Mouse (Mus musculus) stomach, embryonic 15.5 days (tissue): ENCODE measurements around the gene Ltbp2. TPM values are rescaled to one million over a fixed set of nuclear protein-coding genes. Genes with fewer than 3 reads are reported as not detected.

Experiments used
- ATAC-seq: fragments of 200-750 bp; cut with Nextera tagmentation; 2 replicates; pipeline ENCODE4 v1.8.0; 2017; ENCODE audit warnings: low read depth, moderate number of reproducible peaks, moderate TSS enrichment; ENCODE audit not compliant: insufficient read depth, low FRiP score
- H3K27ac ChIP-seq: fragments of 300-500 bp; sonication (generic); 2 replicates; pipeline ENCODE4 v1.5.1; 2015; ENCODE audit warnings: mild to moderate bottlenecking, inconsistent platforms
- H3K27me3 ChIP-seq: fragments of 300-500 bp; sonication (generic); replicated peaks from 2 replicates; pipeline ENCODE4 v1.6.1; 2015; ENCODE audit warnings: inconsistent platforms
- H3K36me3 ChIP-seq: fragments of 300-500 bp; sonication (generic); 2 replicates; pipeline ENCODE4 v1.6.1; 2015; ENCODE audit warnings: inconsistent platforms
- H3K4me1 ChIP-seq: fragments of 300-500 bp; sonication (generic); 2 replicates; pipeline ENCODE4 v1.6.1; 2015; ENCODE audit warnings: inconsistent platforms
- H3K4me2 ChIP-seq: fragments of 300-500 bp; sonication (generic); 2 replicates; pipeline ENCODE4 v1.6.1; 2015; ENCODE audit warnings: mild to moderate bottlenecking, inconsistent platforms
- H3K4me3 ChIP-seq: fragments of 300-500 bp; sonication (generic); replicated peaks from 2 replicates; pipeline ENCODE4 v1.5.1; 2015; ENCODE audit warnings: inconsistent platforms
- H3K9ac ChIP-seq: fragments of 300-500 bp; sonication (generic); 2 replicates; pipeline ENCODE4 v1.6.1; 2015; ENCODE audit warnings: inconsistent platforms
- H3K9me3 ChIP-seq: fragments of 300-500 bp; sonication (generic); 2 replicates; pipeline ENCODE4 v1.6.1; 2016; ENCODE audit warnings: inconsistent platforms
- WGBS: fragments of 180-500 bp; shearing (Covaris S2); methylation state at CpG from one replicate; pipeline ENCODE4 v1.1.7; 2015; 5-methylcytosine and 5-hydroxymethylcytosine counted together
- polyA plus RNA-seq: library from polyadenylated mRNA; unstranded; fragments of >200 nt; fragmentation: Nextera tagmentation; extraction: Ambion mirVana; gene quantifications from 2 replicates; pipeline ENCODE4 v1.2.1, GENCODE M21; 2015

The Ltbp2 gene
- polyA plus RNA-seq, 1 experiment from 2014 or later, result 1.2 TPM

GRCm38 (mm10) chr12:84810810-84811209, 65.5 kb downstream of the Ltbp2 start:
- Histone ChIP-seq H3K4me2 (no peak overlapping the region), H3K4me3 (no peak overlapping the region), H3K9me3 (no peaks in the 10 kb centered on the region), H3K9ac (no peak overlapping the region), H3K4me1 (0 out of 2 replicates have a peak, but pooled peaks cover 3% of the 10 kb centered on the region), H3K27ac (no peak overlapping the region), H3K27me3 (no peaks in the 10 kb centered on the region), H3K36me3 (no peaks in the 10 kb centered on the region)
- no peak for ATAC-seq
- WGBS, result 76% methylated on average over 1 of the region's 1 CpGs

DNA sequence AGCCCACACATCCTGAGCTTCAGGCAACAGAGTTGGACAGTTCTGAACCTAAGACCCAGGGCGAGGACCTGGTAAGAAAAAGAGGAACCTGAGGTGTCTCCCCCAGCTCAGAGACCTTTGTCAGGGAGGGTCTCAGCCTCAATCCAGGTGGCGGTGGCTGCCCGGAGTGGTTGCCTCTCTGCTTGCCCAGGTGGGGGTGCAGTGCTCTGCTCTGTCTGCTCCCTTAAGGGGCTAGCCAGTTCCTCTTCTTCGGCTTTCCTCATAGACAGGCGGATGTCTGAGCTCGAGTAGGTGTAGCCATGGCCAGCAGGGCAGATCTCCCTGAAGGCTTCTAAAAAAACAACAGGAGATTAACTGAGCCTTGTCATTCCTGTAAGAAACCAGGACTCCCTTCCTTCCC, 67.3 kb downstream of the Ltbp2 start:
- no peak overlapping the region for H3K27ac ChIP-seq
- H3K4me3 ChIP-seq, result no peak overlapping the region
- peaks cover 13% of the 10 kb centered on the region; the same call in 1 of the 2 replicates for H3K4me1 ChIP-seq
- H3K9me3 ChIP-seq, result no peaks in the 10 kb centered on the region
- H3K36me3 ChIP-seq, result no peaks in the 10 kb centered on the region
- H3K4me2 ChIP-seq, result no peak overlapping the region
- no peak for ATAC-seq
- no peak overlapping the region for H3K9ac ChIP-seq
- 72% methylated on average over 6 of the region's 6 CpGs for WGBS
- H3K27me3 ChIP-seq, result no peaks in the 10 kb centered on the region

DNA sequence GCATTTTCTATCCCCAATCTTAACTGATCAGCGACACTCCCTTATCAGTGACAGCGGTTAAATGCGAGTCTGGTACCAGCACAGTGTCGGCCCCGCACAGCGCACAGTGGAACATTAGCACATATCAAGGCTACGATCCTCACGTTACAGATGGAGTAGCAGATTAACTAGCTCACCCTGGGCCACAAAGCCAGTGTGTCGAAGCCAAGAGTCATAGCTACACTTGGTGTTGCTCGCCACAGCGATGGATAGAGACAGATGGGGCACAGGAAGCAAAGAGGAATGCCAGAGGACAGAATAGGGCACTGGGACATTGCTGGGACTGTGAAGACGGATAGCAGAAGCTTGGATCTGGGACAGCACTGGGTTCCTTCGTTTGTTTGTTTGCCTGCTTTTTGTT, 69.0 kb downstream of the Ltbp2 start:
- Histone ChIP-seq H3K27ac (no peak overlapping the region), H3K9me3 (no peaks in the 10 kb centered on the region), H3K4me3 (no peak overlapping the region), H3K4me1 (peaks cover 13% of the 10 kb centered on the region; the same call in 1 of the 2 replicates), H3K27me3 (no peaks in the 10 kb centered on the region), H3K36me3 (no peaks in the 10 kb centered on the region), H3K9ac (no peak overlapping the region), H3K4me2 (no peak overlapping the region)
- no peak for ATAC-seq
- WGBS, result 71% methylated on average over 13 of the region's 13 CpGs

DNA sequence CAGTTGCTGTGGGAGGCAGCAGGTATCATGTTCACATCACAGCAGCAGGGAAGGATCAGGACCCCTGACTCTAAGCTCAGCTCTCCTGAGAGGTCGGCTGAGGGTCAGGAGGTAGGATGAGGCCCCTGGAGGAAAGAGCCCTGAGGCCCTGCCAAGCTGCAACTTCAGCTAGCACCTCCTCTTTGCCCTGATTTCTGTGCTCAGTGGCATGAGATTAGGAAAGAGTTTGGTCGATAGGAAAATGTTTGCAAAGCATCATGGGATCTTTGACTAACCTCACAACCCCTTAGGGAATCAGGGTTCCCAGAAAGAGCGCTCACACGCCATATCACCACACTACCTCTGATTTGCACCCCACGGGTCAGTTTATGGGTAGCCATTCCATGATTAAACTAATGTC, 69.6 kb downstream of the Ltbp2 start:
- Histone ChIP-seq H3K27me3 (no peaks in the 10 kb centered on the region), H3K9me3 (no peaks in the 10 kb centered on the region), H3K27ac (no peak overlapping the region), H3K36me3 (no peaks in the 10 kb centered on the region), H3K4me3 (no peak overlapping the region), H3K4me1 (peaks cover 13% of the 10 kb centered on the region; the same call in 1 of the 2 replicates), H3K4me2 (no peak overlapping the region), H3K9ac (no peak overlapping the region)
- WGBS, result 44% methylated on average over 5 of the region's 5 CpGs
- ATAC-seq, result no peak

DNA sequence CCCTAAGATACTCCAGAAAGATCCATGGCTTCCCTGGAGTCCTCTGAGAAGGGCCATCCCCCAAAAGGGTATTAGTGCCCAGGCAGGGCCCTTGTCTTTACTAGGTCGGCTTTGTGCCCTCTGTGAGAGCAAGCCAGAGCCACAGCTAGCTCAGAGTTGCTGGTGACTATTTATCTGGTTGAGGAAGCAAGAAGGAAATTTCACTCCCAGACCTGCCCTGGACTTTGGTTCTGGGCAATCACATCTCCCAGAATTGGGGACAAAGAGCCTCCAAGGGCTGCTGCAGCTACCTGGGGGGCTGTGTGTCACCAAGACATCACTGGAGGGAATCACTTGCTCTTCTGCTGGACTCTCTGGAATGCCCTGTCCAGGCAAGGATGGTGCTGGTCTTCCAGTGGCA, 70.3 kb downstream of the Ltbp2 start:
- H3K36me3 ChIP-seq, result no peaks in the 10 kb centered on the region
- peak overlapping the region; percentile 54 for H3K27ac ChIP-seq
- no peak for ATAC-seq
- no peak overlapping the region for H3K4me2 ChIP-seq
- peaks cover 13% of the 10 kb centered on the region; the same call in 1 of the 2 replicates for H3K4me1 ChIP-seq
- no peak overlapping the region for H3K4me3 ChIP-seq
- H3K9me3 ChIP-seq, result no peaks in the 10 kb centered on the region
- H3K9ac ChIP-seq, result no peak overlapping the region
- WGBS, result 68% methylated on average over 1 of the region's 1 CpGs
- H3K27me3 ChIP-seq, result no peaks in the 10 kb centered on the region

- Histone ChIP-seq H3K4me2 (no peak overlapping the region), H3K36me3 (no peaks in the 10 kb centered on the region), H3K9ac (no peak overlapping the region), H3K9me3 (no peaks in the 10 kb centered on the region), H3K27me3 (no peaks in the 10 kb centered on the region), H3K4me3 (no peak overlapping the region), H3K4me1 (peaks cover 13% of the 10 kb centered on the region; the same call in 1 of the 2 replicates), H3K27ac (peak overlapping the region; percentile 54)
- peak; percentile 83 for ATAC-seq
- 44% methylated on average over 9 of the region's 9 CpGs for WGBS
Observed at GRCm38 (mm10) chr12:84805228-84805842, 71.0 kb downstream of the Ltbp2 start.

DNA sequence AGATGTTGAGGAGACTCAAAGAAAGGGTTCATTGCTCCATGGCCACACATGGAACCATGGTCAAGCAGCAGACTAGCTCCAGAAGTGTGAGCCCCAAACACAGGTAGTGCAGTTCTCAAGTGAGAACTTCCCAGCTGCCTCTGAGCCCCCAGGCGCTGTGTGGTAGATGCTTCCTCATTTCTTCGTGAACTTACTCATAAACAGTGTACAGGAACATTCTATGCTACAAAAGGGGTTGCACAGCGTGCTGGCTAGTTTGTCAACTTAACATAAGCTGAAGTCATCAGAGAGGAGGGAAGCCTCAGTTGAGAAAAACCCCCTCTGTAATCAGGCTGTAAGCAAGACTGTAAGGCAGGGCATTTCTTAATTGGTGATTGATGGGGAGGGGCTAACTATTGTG, 73.7 kb downstream of the Ltbp2 start:
- 72% methylated on average over 3 of the region's 3 CpGs for WGBS
- ATAC-seq, result no peak
- Histone ChIP-seq H3K4me1 (peaks cover 13% of the 10 kb centered on the region; the same call in 1 of the 2 replicates), H3K4me3 (no peak overlapping the region), H3K36me3 (no peaks in the 10 kb centered on the region), H3K27me3 (no peaks in the 10 kb centered on the region), H3K9ac (no peak overlapping the region), H3K27ac (no peak overlapping the region), H3K4me2 (no peak overlapping the region), H3K9me3 (no peaks in the 10 kb centered on the region)

DNA sequence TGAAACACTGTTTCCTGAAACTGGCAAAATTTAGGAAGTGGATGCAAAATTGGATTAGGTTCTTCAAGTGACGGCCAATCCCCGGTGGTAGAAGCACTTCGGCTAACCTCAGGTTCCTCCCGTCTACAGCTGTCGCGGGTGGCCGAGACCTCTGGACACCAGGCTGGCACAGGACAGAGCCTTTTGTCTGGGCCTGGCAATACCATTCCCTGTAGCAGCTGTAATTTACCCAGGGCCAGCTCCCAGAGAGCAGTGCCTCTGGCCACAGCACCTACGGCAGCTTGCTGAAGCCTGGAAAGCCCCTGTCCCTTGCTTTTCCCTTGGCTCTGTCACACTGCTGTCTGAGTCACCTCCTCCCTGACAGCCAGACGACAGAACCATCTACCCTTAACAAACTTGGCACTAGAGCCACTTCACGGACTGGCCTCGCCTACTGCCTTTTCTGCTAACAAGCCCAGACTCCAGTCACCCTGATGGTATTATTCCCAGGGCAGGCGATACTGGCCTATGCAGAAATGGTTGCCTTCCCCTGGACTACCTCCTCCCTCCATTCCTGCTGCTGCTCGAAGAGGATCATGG, 74.7 kb downstream of the Ltbp2 start:
- Histone ChIP-seq H3K4me1 (peaks cover 13% of the 10 kb centered on the region; the same call in 1 of the 2 replicates), H3K27me3 (no peaks in the 10 kb centered on the region), H3K9me3 (no peaks in the 10 kb centered on the region), H3K9ac (no peak overlapping the region), H3K36me3 (no peaks in the 10 kb centered on the region), H3K4me2 (no peak overlapping the region), H3K27ac (no peak overlapping the region), H3K4me3 (no peak overlapping the region)
- 86% methylated on average over 13 of the region's 13 CpGs for WGBS
- ATAC-seq, result no peak

- no peaks in the 10 kb centered on the region for H3K27me3 ChIP-seq
- no peak for ATAC-seq
- no peak overlapping the region for H3K4me3 ChIP-seq
- peaks cover 6% of the 10 kb centered on the region; the same call in 1 of the 2 replicates for H3K4me1 ChIP-seq
- no peak overlapping the region for H3K9ac ChIP-seq
- no peak overlapping the region for H3K4me2 ChIP-seq
- WGBS, result 34% methylated on average over 4 of the region's 4 CpGs
- H3K9me3 ChIP-seq, result no peaks in the 10 kb centered on the region
- H3K36me3 ChIP-seq, result no peaks in the 10 kb centered on the region
- no peak overlapping the region for H3K27ac ChIP-seq
Observed at GRCm38 (mm10) chr12:84800419-84800818, 75.9 kb downstream of the Ltbp2 start.

DNA sequence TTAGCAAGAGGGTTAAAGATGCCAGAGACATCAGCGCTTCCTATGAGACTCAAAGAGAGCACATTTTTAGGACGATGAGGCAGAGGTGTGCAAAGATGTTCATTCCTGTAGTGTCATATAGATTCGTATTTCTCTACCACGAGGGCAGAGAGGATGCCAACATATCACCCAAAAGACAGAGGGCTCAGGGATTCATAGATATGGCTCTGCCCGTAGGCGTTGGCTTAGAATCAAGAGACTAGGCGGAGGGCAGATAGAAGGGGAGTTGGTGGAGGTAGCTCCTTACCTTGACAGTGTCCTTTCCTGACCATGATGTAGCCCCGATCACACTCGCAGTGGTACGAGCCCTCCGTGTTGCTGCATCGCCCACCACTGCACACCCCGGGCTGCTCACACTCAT, 77.2 kb downstream of the Ltbp2 start:
- H3K27me3 ChIP-seq, result no peaks in the 10 kb centered on the region
- H3K4me2 ChIP-seq, result no peak overlapping the region
- no peak overlapping the region for H3K9ac ChIP-seq
- no peak overlapping the region for H3K4me3 ChIP-seq
- H3K36me3 ChIP-seq, result no peaks in the 10 kb centered on the region
- no peak overlapping the region for H3K27ac ChIP-seq
- no peaks in the 10 kb centered on the region for H3K4me1 ChIP-seq
- no peak for ATAC-seq
- H3K9me3 ChIP-seq, result no peaks in the 10 kb centered on the region
- WGBS, result 90% methylated on average over 13 of the region's 13 CpGs

GRCm38 (mm10) chr12:84794647-84795046, 81.7 kb downstream of the Ltbp2 start:
- Histone ChIP-seq H3K9ac (no peak overlapping the region), H3K4me1 (peaks cover 5% of the 10 kb centered on the region; the same call in 1 of the 2 replicates), H3K4me3 (no peak overlapping the region), H3K27me3 (no peaks in the 10 kb centered on the region), H3K9me3 (no peaks in the 10 kb centered on the region), H3K4me2 (no peak overlapping the region), H3K27ac (no peak overlapping the region), H3K36me3 (no peaks in the 10 kb centered on the region)
- no peak for ATAC-seq
- WGBS, result 82% methylated on average over 8 of the region's 8 CpGs

DNA sequence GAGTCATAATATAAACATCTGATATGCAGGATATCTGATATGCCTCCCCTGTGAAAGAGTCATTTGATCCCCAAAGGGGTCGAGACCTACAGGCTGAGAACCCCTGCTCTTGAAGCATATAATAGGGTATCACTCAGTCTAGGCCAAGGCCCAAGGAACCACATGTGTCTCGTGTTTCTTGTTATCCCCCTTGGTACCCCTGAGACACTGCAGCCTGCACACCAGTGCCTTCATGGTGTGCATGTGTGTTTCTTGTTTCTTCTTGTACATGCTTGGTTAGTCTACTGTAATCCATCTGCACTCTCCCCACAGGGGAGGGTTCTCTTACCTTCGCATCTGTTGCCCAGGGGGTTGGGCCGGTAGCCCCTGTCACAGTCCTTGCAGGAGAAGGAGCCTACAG, 83.7 kb downstream of the Ltbp2 start:
- Histone ChIP-seq H3K9me3 (no peaks in the 10 kb centered on the region), H3K4me2 (no peak overlapping the region), H3K27ac (no peak overlapping the region), H3K4me3 (no peak overlapping the region), H3K36me3 (no peaks in the 10 kb centered on the region), H3K9ac (no peak overlapping the region), H3K4me1 (peaks cover 5% of the 10 kb centered on the region; the same call in 1 of the 2 replicates), H3K27me3 (no peaks in the 10 kb centered on the region)
- WGBS, result 69% methylated on average over 4 of the region's 4 CpGs
- no peak for ATAC-seq
